Mouse (Mus musculus) kidney, embryonic 16.5 days (tissue): ENCODE measurements around the gene Mst1. TPM values are rescaled to one million over a fixed set of nuclear protein-coding genes. Genes with fewer than 3 reads are reported as not detected.
A peak's percentile ranks its signal among the peaks of the same experiment; 100 is the strongest.

Source experiments
- ATAC-seq: fragments of 200-750 bp; cut with Nextera tagmentation; 2 replicates; pipeline ENCODE4 v1.8.0; 2017; ENCODE audit warnings: moderate TSS enrichment; ENCODE audit not compliant: low FRiP score, low TSS enrichment
- H3K27ac ChIP-seq: fragments of 300-500 bp; sonication (generic); 2 replicates; pipeline ENCODE4 v1.5.1; 2014; ENCODE audit warnings: low read length
- H3K27me3 ChIP-seq: fragments of 300-500 bp; sonication (generic); 2 replicates; pipeline ENCODE4 v1.6.1; 2014; ENCODE audit warnings: low read length, control low read depth, mixed read lengths; ENCODE audit not compliant: insufficient read depth
- H3K36me3 ChIP-seq: fragments of 300-500 bp; sonication (generic); 2 replicates; pipeline ENCODE4 v1.6.1; 2014; ENCODE audit warnings: low read length, control low read depth, mixed read lengths; ENCODE audit not compliant: insufficient read depth
- H3K4me1 ChIP-seq: fragments of 300-500 bp; sonication (generic); 2 replicates; pipeline ENCODE4 v1.6.1; 2014; ENCODE audit warnings: low read length, control low read depth, mixed read lengths; ENCODE audit not compliant: insufficient read depth
- H3K4me2 ChIP-seq: fragments of 300-500 bp; sonication (generic); replicated peaks from 2 replicates; pipeline ENCODE4 v1.6.1; 2014; ENCODE audit warnings: low read depth, low read length
- H3K4me3 ChIP-seq: fragments of 300-500 bp; sonication (generic); 2 replicates; pipeline ENCODE4 v1.5.1; 2014; ENCODE audit warnings: mild to moderate bottlenecking, low read length
- H3K9ac ChIP-seq: fragments of 300-500 bp; sonication (generic); replicated peaks from 2 replicates; pipeline ENCODE4 v1.6.1; 2014; ENCODE audit warnings: low read length
- H3K9me3 ChIP-seq: fragments of 300-500 bp; sonication (generic); 2 replicates; pipeline ENCODE4 v1.6.1; 2016; ENCODE audit warnings: low read length, control low read depth
- WGBS: fragments of 180-500 bp; shearing (Covaris S2); extraction: QIAGEN DNeasy Blood & Tissue Kit; methylation state at CpG from one replicate; pipeline ENCODE4 v1.1.7; 2014; 5-methylcytosine and 5-hydroxymethylcytosine counted together
- polyA plus RNA-seq: library from polyadenylated mRNA; unstranded; fragments of >200 nt; fragmentation: Nextera tagmentation; extraction: Ambion mirVana; gene quantifications from 2 replicates; pipeline ENCODE4 v1.2.1, GENCODE M21; 2015

The Mst1 gene
- polyA plus RNA-seq, 1 experiment from 2014 or later, result 0.21 TPM

GRCm38 (mm10) chr9:108049561-108050251 is 30.5 kb upstream of the Mst1 start:
- peak overlapping the region; percentile 72 for H3K27ac ChIP-seq
- no peaks in the 10 kb centered on the region for H3K9me3 ChIP-seq
- WGBS, result 39% methylated on average over 15 of the region's 15 CpGs
- no peak for ATAC-seq
- no peaks in the 10 kb centered on the region for H3K27me3 ChIP-seq
- H3K9ac ChIP-seq, result peak overlapping the region; percentile 81
- H3K36me3 ChIP-seq, result peaks cover 46% of the 10 kb centered on the region
- peaks cover 27% of the 10 kb centered on the region for H3K4me1 ChIP-seq
- peak overlapping the region; percentile 90 for H3K4me2 ChIP-seq
- H3K4me3 ChIP-seq, result peak overlapping the region; percentile 89

GRCm38 (mm10) chr9:108051184-108051930 is 28.9 kb upstream of the Mst1 start:
- no peak overlapping the region for H3K4me2 ChIP-seq
- no peak overlapping the region for H3K27ac ChIP-seq
- no peaks in the 10 kb centered on the region for H3K9me3 ChIP-seq
- H3K36me3 ChIP-seq, result peaks cover 48% of the 10 kb centered on the region
- ATAC-seq, result no peak
- WGBS, result 92% methylated on average over 15 of the region's 15 CpGs
- peaks cover 27% of the 10 kb centered on the region for H3K4me1 ChIP-seq
- no peak overlapping the region for H3K4me3 ChIP-seq
- H3K9ac ChIP-seq, result no peak overlapping the region
- H3K27me3 ChIP-seq, result no peaks in the 10 kb centered on the region

GRCm38 (mm10) chr9:108051931-108052220 is 28.4 kb upstream of the Mst1 start:
- no peaks in the 10 kb centered on the region for H3K9me3 ChIP-seq
- no peaks in the 10 kb centered on the region for H3K27me3 ChIP-seq
- H3K4me2 ChIP-seq, result no peak overlapping the region
- no peak overlapping the region for H3K27ac ChIP-seq
- ATAC-seq, result no peak
- peaks cover 27% of the 10 kb centered on the region for H3K4me1 ChIP-seq
- peaks cover 48% of the 10 kb centered on the region for H3K36me3 ChIP-seq
- H3K4me3 ChIP-seq, result no peak overlapping the region
- no peak overlapping the region for H3K9ac ChIP-seq
- WGBS, result 83% methylated on average over 4 of the region's 4 CpGs

GRCm38 (mm10) chr9:108052411-108052810 is 27.8 kb upstream of the Mst1 start:
- no peak overlapping the region for H3K9ac ChIP-seq
- H3K36me3 ChIP-seq, result peaks cover 49% of the 10 kb centered on the region
- H3K27me3 ChIP-seq, result no peaks in the 10 kb centered on the region
- H3K9me3 ChIP-seq, result no peaks in the 10 kb centered on the region
- no peak overlapping the region for H3K4me2 ChIP-seq
- no peak overlapping the region for H3K27ac ChIP-seq
- no peak for ATAC-seq
- WGBS, result 75% methylated on average over 7 of the region's 7 CpGs
- H3K4me1 ChIP-seq, result peaks cover 27% of the 10 kb centered on the region
- no peak overlapping the region for H3K4me3 ChIP-seq

GRCm38 (mm10) chr9:108052885-108053664 is 27.2 kb upstream of the Mst1 start, which contains the start of gene Amigo3:
Gene Amigo3, plus strand, starts transcription at chr9:108053159.
- no peak within 1 kb of the TSS for H3K27ac ChIP-seq
- 55% methylated on average over 20 of the region's 20 CpGs for WGBS
- no peaks in the 10 kb centered on the region for H3K27me3 ChIP-seq
- H3K9me3 ChIP-seq, result no peaks in the 10 kb centered on the region
- peak within 1 kb of the TSS; percentile 17 for H3K4me3 ChIP-seq
- H3K9ac ChIP-seq, result peak within 1 kb of the TSS; percentile 46
- H3K4me1 ChIP-seq, result peaks cover 21% of the 10 kb centered on the region
- peak; percentile 55 for ATAC-seq
- H3K36me3 ChIP-seq, result peaks cover 55% of the 10 kb centered on the region
- H3K4me2 ChIP-seq, result peak within 1 kb of the TSS; percentile 45

- H3K4me2 ChIP-seq, result no peak overlapping the region
- H3K9me3 ChIP-seq, result no peaks in the 10 kb centered on the region
- H3K36me3 ChIP-seq, result peaks cover 62% of the 10 kb centered on the region
- H3K4me3 ChIP-seq, result no peak overlapping the region; the same call in 1 of the 2 replicates
- no peak for ATAC-seq
- H3K27me3 ChIP-seq, result no peaks in the 10 kb centered on the region
- peaks cover 16% of the 10 kb centered on the region for H3K4me1 ChIP-seq
- H3K9ac ChIP-seq, result no peak overlapping the region
- 92% methylated on average over 15 of the region's 15 CpGs for WGBS
- H3K27ac ChIP-seq, result no peak overlapping the region
Observed at GRCm38 (mm10) chr9:108053665-108054225, 26.5 kb upstream of the Mst1 start.

- peaks cover 15% of the 10 kb centered on the region for H3K4me1 ChIP-seq
- no peak overlapping the region for H3K4me3 ChIP-seq
- peaks cover 68% of the 10 kb centered on the region for H3K36me3 ChIP-seq
Observed at GRCm38 (mm10) chr9:108054331-108055040, 25.8 kb upstream of the Mst1 start.

GRCm38 (mm10) chr9:108055061-108055460 is 25.2 kb upstream of the Mst1 start:
- Histone ChIP-seq H3K4me1 (peaks cover 10% of the 10 kb centered on the region), H3K9ac (no peak overlapping the region), H3K4me2 (no peak overlapping the region), H3K4me3 (no peak overlapping the region), H3K36me3 (peaks cover 71% of the 10 kb centered on the region), H3K9me3 (no peaks in the 10 kb centered on the region), H3K27me3 (no peaks in the 10 kb centered on the region), H3K27ac (no peak overlapping the region)
- ATAC-seq, result no peak
- WGBS, result 72% methylated on average over 1 of the region's 1 CpGs

More at GRCm38 (mm10) chr9:108054331-108055040, 25.8 kb upstream of the Mst1 start:
- H3K9me3 ChIP-seq, result no peaks in the 10 kb centered on the region
- H3K27me3 ChIP-seq, result no peaks in the 10 kb centered on the region
- WGBS, result 90% methylated on average over 22 of the region's 22 CpGs
- H3K27ac ChIP-seq, result no peak overlapping the region
- ATAC-seq, result no peak
- H3K4me2 ChIP-seq, result no peak overlapping the region
- no peak overlapping the region for H3K9ac ChIP-seq

GRCm38 (mm10) chr9:108055661-108056237 is 24.5 kb upstream of the Mst1 start:
- 91% methylated on average over 6 of the region's 6 CpGs for WGBS

More at GRCm38 (mm10) chr9:108055661-108056237, 24.5 kb upstream of the Mst1 start:
- Histone ChIP-seq H3K27me3 (no peaks in the 10 kb centered on the region), H3K27ac (no peak overlapping the region), H3K9ac (no peak overlapping the region), H3K9me3 (no peaks in the 10 kb centered on the region), H3K4me1 (peaks cover 4% of the 10 kb centered on the region), H3K4me3 (no peak overlapping the region), H3K4me2 (no peak overlapping the region), H3K36me3 (peaks cover 69% of the 10 kb centered on the region)
- no peak for ATAC-seq
